Mouse (Mus musculus) bone marrow, adult 2 months (tissue): ENCODE results near the gene Iqsec1. TPM values are rescaled to one million over a fixed set of nuclear protein-coding genes. Genes with fewer than 3 reads are reported as not detected.

Experiments used
- H3K27ac ChIP-seq: fragments of 200-500 bp; 2 replicates; pipeline ENCODE4 v1.5.1; 2012; ENCODE audit warnings: low read depth, mild to moderate bottlenecking, control low read depth, inconsistent platforms, low read length; ENCODE audit not compliant: control insufficient read depth, poor library complexity, insufficient read depth
- H3K4me1 ChIP-seq: fragments of 200-500 bp; 2 replicates; pipeline ENCODE4 v1.6.1; 2011; ENCODE audit warnings: low read length; ENCODE audit not compliant: control insufficient read depth, insufficient read depth
- H3K4me3 ChIP-seq: fragments of 200-500 bp; replicated peaks from 2 replicates; pipeline ENCODE3; 2011; ENCODE audit warnings: mild to moderate bottlenecking, low read depth, low read length, control low read depth; ENCODE audit not compliant: control insufficient read depth
- CTCF ChIP-seq: fragments of 200-500 bp; IDR thresholded peaks from 2 replicates; pipeline ENCODE4 v1.5.1; 2011; ENCODE audit warnings: low read length, control low read depth; ENCODE audit not compliant: control insufficient read depth, insufficient read depth
- POLR2A ChIP-seq: fragments of 200-500 bp; IDR thresholded peaks from 2 replicates; pipeline ENCODE4 v1.6.1; 2011; ENCODE audit warnings: low read depth, mild to moderate bottlenecking, control low read depth, low read length, borderline replicate concordance; ENCODE audit not compliant: control insufficient read depth
- WGBS: fragments of 180-500 bp; shearing (Covaris S2); methylation state at CpG from one replicate; pipeline ENCODE4 v1.1.7; 2018; 5-methylcytosine and 5-hydroxymethylcytosine counted together
- polyA plus RNA-seq: library from polyadenylated mRNA; stranded (reverse); fragments of >200 nt; gene quantifications from 2 replicates; pipeline ENCODE4 v1.2.4, GENCODE M21; 2011; ENCODE audit warnings: low replicate concordance; ENCODE audit not compliant: missing spikeins, insufficient read depth, insufficient read length

The Iqsec1 gene
- polyA plus RNA-seq, 1 experiment = 81.1 TPM

DNA sequence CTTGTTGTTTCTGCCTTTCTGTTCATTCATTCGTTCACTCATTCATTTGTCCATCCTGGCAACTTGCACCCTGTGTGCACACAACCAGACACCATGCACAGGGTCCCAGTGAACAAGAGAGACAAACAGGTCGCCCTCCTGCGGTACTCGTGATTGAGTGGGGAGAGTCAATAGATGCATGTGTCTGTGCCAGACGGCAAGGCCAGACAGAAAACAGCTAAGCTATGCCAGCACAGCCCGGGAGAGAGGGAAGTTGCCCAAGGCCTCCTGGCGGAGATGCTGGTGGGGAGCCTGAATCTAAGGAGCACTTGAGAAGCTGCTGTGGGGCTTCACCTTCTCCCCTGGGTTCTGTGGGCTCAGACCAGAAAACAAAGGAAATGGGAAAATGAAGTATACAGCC, 373.1 kb downstream of the Iqsec1 start:
- no peak for TF ChIP-seq CTCF
- H3K4me1 ChIP-seq = peaks cover 4% of the 10 kb centered on the region

DNA sequence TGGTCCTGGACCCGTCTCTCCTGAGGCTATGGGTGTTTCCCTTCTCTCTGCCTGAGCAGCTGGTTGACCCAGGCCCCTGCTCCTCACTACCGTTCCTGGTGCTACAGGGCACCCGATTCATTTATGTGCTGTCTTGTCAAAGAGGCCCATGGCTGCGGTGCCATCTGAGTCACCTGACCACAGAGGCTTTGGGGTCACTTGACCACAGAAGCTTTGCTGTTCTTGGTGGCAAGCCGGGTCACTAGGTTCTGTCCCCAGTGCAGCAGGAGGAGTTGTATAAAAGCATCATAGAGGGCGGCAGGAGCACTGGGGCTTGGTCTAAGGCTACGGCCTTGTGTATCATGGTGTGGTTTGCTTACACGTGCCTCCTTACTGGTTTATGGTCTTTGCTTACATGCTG, 375.2 kb downstream of the Iqsec1 start:
- 71% methylated on average over 8 of the region's 8 CpGs for WGBS
- Histone ChIP-seq H3K27ac (no peak overlapping the region), H3K4me3 (no peak overlapping the region), H3K4me1 (peaks cover 6% of the 10 kb centered on the region)
- TF ChIP-seq CTCF = no peak
- TF ChIP-seq POLR2A = no peak

More for the DNA sequence above, 373.1 kb downstream of the Iqsec1 start:
- 66% methylated on average over 7 of the region's 7 CpGs for WGBS
- Histone ChIP-seq H3K27ac (no peak overlapping the region), H3K4me3 (no peak overlapping the region)

DNA sequence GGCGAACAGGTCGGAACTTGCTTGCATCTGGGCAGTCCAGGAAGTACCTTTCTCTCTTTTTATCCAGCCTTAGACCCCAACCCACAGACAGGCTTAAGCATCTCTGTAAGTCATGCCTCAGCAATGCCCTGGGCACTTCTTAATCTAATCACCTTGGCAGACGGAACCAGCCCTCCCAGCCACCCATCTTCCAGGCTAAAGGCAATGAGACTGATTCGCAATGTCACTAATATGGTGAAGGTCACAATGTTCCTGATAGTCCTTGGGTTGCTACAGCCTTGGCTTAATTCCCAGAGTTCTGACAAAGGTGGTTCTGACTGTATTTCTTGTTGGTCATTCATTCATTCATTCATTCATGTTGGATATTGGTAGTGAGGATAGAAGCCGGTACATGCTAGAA, 378.2 kb downstream of the Iqsec1 start:
- Histone ChIP-seq H3K4me3 (no peak overlapping the region), H3K27ac (no peak overlapping the region), H3K4me1 (peaks cover 9% of the 10 kb centered on the region)
- whole genome bisulfite sequencing = 87% methylated on average over 5 of the region's 5 CpGs
- no peak for TF ChIP-seq POLR2A
- TF ChIP-seq CTCF = no peak

DNA sequence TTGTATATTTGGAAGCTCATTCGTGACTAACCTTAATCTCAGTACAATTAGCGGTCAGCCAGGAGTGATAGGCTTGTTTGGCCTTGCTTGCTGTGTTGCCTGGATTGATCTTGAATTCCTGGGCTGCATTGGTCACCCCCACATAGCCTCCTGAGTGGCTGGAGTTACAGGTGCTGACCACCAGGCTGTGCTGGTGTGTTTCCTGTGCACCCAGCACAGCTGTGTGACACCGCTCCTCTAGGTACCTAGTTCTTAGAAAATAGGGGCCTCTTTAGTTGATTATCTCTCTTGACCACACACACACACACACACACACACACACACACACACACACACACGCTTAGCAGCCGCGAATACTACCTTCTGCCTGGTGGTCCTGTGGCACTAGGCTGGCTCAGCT, 380.3 kb downstream of the Iqsec1 start:
- WGBS = 58% methylated on average over 6 of the region's 6 CpGs
- no peak overlapping the region for H3K27ac ChIP-seq
- H3K4me3 ChIP-seq = no peak overlapping the region
- TF ChIP-seq POLR2A (no peak), CTCF (peak; percentile 49; the same call in 1 of the 2 replicates)
- peaks cover 7% of the 10 kb centered on the region for H3K4me1 ChIP-seq

DNA sequence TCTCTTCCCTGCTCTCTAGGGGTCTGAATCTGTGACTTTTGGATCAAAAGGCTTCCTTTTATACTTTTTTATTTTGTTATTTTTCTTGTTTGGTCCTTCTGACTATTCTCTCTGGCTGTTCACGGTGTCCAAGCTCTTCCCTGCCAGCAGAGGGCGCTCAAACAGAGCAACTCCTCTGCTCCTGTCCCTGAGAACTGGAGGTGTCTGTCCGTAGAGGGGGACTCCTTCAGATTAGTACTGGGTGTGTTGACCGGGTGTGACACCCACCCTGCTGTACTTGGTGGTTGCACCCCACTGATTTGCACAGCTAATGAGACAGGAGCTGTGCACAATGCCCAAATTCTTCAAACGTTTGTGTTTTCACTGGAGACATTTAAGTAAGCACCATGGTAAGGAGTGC, 381.3 kb downstream of the Iqsec1 start:
- H3K27ac ChIP-seq = no peak overlapping the region
- peaks cover 7% of the 10 kb centered on the region for H3K4me1 ChIP-seq
- H3K4me3 ChIP-seq = no peak overlapping the region
- 10% methylated on average over 5 of the region's 5 CpGs for WGBS
- TF ChIP-seq POLR2A (no peak), CTCF (peak; percentile 96)

DNA sequence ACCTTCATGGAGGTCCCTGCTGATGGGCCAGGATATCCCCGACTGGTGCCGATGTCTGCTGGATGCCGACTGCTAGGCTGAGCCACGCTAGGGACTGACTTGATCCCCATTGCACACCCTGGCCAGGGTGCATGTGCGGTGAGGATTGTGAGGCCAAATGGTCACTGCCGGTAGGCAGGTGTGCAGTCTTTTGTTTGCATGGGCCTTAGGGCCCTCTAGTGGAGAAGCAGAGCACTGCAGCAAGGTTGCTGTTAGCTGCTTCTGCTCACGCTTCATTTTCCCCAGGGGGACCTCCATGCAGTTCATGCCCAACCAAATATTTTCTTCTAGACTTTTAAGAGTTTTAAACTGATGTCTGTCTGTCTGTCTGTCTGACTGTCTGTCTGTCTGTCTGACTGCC, 381.9 kb downstream of the Iqsec1 start:
- TF ChIP-seq CTCF (peak; percentile 90), POLR2A (no peak; the same call in 1 of the 2 replicates)
- H3K27ac ChIP-seq = no peak overlapping the region
- 30% methylated on average over 7 of the region's 7 CpGs for WGBS
- H3K4me3 ChIP-seq = no peak overlapping the region
- H3K4me1 ChIP-seq = peaks cover 7% of the 10 kb centered on the region

Other genes starting within 250 kb of the Iqsec1 start
- gene Nup210, start 128.1 kb upstream of the Iqsec1 start, polyA plus RNA-seq = 58.4 and 111 TPM in 2 replicates
- gene Hdac11, start 168.0 kb upstream of the Iqsec1 start, polyA plus RNA-seq = 5.9 and 7.6 TPM in 2 replicates
- 0.83 and 16.4 TPM in 2 replicates for gene Fbln2, start 223.8 kb upstream of the Iqsec1 start, polyA plus RNA-seq